Mouse (Mus musculus): ENCODE measurements at regions not wholly inside any gene's neighbourhood (a gene's known extent, or its start where the extent isn't known, plus 50 kb on each side); places are given as distances from the start of the nearest gene placed in this dataset.

- no peaks in the 10 kb centered on the region for H3K9me3 ChIP-seq (ENCODE audit: low read length)
- H3K36me3 ChIP-seq (ENCODE audit: insufficient read depth, low read length): no peaks in the 10 kb centered on the region
- no peak overlapping the region for H3K4me3 ChIP-seq (replicated peaks; ENCODE audit: low read length)
- no peaks in the 10 kb centered on the region for H3K4me1 ChIP-seq (replicated peaks; ENCODE audit: low read depth, low read length)
- no peak for TF ChIP-seq CTCF (conservative IDR thresholded peaks at IDR 0.05; ENCODE audit: low read length)
- no peak for TF ChIP-seq NANOG (IDR thresholded peaks at IDR 0.05; ENCODE audit: borderline replicate concordance, low read length)
- TF ChIP-seq POU5F1 (IDR thresholded peaks at IDR 0.05; ENCODE audit: borderline replicate concordance, low read length): no peak
- H3K27me3 ChIP-seq (ENCODE audit: insufficient read depth, low read length): no peaks in the 10 kb centered on the region
Measured at GRCm38 (mm10) chr4:39926021-39926591, 216.8 kb upstream of the Aco1 start.

DNA sequence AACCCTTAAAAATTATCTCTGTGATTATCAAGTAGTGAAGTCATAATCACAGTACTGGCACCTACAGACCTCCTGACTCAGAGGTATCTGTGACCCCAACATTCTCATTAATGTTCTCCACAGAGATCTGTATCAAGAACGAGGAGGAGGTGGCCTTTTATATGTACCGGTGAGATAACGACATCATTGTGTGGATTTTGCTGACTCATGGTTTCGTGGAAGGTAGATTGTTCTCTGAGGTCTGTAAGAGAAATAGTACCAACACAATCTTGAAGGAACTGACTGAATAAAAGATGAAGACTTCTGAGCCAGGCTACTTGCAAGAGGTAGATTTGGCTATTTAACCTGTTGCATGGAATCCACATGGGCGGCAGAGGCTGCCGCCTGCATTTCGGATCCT lies 216.3 kb upstream of the Aco1 start:
- H3K4me1 ChIP-seq (replicated peaks; ENCODE audit: low read depth, low read length): no peaks in the 10 kb centered on the region
- H3K4me3 ChIP-seq (replicated peaks; ENCODE audit: low read length): no peak overlapping the region
- H3K36me3 ChIP-seq (ENCODE audit: insufficient read depth, low read length): no peaks in the 10 kb centered on the region
- no peaks in the 10 kb centered on the region for H3K9me3 ChIP-seq (ENCODE audit: low read length)
- H3K27me3 ChIP-seq (ENCODE audit: insufficient read depth, low read length): no peaks in the 10 kb centered on the region
- TF ChIP-seq POU5F1 (IDR thresholded peaks at IDR 0.05; ENCODE audit: borderline replicate concordance, low read length) (no peak), CTCF (conservative IDR thresholded peaks at IDR 0.05; ENCODE audit: low read length) (no peak), NANOG (IDR thresholded peaks at IDR 0.05; ENCODE audit: borderline replicate concordance, low read length) (no peak)

DNA sequence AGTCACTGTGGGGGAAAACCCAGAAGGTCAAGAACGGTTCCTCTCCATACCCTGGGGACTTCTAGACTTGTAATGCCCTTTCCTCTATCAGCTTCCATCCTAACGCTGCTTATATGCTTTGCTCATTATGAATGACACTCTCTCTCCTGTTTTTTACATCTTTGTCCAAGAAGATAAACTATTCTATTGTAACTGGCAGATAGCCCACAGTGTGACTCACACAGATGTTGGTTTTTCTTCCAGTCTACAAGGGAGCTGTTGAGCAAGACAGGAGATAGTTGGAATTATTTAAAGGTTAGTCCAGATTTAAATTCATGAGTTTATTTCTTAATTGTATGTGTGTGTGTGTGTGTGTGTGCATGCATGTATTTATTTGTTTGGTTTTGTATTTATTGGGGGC lies 214.4 kb upstream of the Aco1 start:
- no peaks in the 10 kb centered on the region for H3K9me3 ChIP-seq (ENCODE audit: low read length)
- TF ChIP-seq NANOG (IDR thresholded peaks at IDR 0.05; ENCODE audit: borderline replicate concordance, low read length) (no peak), POU5F1 (IDR thresholded peaks at IDR 0.05; ENCODE audit: borderline replicate concordance, low read length) (no peak), CTCF (conservative IDR thresholded peaks at IDR 0.05; ENCODE audit: low read length) (no peak)
- H3K4me3 ChIP-seq (replicated peaks; ENCODE audit: low read length): no peak overlapping the region
- H3K27me3 ChIP-seq (ENCODE audit: insufficient read depth, low read length): no peaks in the 10 kb centered on the region
- H3K4me1 ChIP-seq (replicated peaks; ENCODE audit: low read depth, low read length): no peaks in the 10 kb centered on the region
- no peaks in the 10 kb centered on the region for H3K36me3 ChIP-seq (ENCODE audit: insufficient read depth, low read length)

DNA sequence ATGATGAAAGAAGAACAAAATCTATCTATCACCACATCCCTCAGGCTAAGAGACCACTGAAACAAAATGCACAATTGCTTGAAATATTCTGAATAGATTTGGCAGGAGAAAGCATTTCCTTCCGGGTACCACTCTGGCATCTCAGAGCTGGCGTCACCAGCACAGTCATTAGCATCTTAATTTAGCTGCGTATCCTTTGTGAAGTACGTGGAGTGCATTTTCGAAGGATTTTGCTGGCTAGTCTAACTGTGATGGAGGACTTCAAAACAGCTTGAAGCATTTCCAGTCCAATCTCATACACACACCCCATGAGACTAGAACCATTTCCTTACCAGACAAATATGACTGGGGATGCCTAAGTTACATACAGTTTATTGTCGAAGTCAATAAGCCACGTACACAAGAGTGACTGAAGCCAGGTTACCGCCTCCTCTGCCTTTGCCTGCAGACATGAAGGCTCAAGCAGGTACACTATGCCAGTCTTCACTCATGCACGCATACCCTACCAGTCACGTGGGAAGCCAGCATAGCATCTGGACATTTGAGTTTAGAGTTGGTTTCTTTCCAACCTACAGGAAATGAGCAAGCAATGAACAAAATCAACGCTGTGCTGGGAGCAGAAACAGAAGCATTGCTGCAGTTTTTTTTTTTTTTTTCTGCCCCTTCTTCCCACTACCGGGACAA lies 208.7 kb upstream of the Aco1 start:
- Histone ChIP-seq H3K9me3 (ENCODE audit: low read length) (no peaks in the 10 kb centered on the region), H3K36me3 (ENCODE audit: insufficient read depth, low read length) (no peaks in the 10 kb centered on the region), H3K4me3 (replicated peaks; ENCODE audit: low read length) (no peak overlapping the region), H3K27me3 (ENCODE audit: insufficient read depth, low read length) (no peaks in the 10 kb centered on the region), H3K4me1 (replicated peaks; ENCODE audit: low read depth, low read length) (no peaks in the 10 kb centered on the region)
- TF ChIP-seq POU5F1 (IDR thresholded peaks at IDR 0.05; ENCODE audit: borderline replicate concordance, low read length) (no peak), CTCF (conservative IDR thresholded peaks at IDR 0.05; ENCODE audit: low read length) (no peak), NANOG (IDR thresholded peaks at IDR 0.05; ENCODE audit: borderline replicate concordance, low read length) (no peak)

- Histone ChIP-seq H3K4me1 (replicated peaks; ENCODE audit: low read depth, low read length) (no peaks in the 10 kb centered on the region), H3K27me3 (ENCODE audit: insufficient read depth, low read length) (no peaks in the 10 kb centered on the region), H3K4me3 (replicated peaks; ENCODE audit: low read length) (no peak overlapping the region), H3K36me3 (ENCODE audit: insufficient read depth, low read length) (no peaks in the 10 kb centered on the region), H3K9me3 (ENCODE audit: low read length) (peaks cover 6% of the 10 kb centered on the region)
- TF ChIP-seq CTCF (conservative IDR thresholded peaks at IDR 0.05; ENCODE audit: low read length) (no peak), NANOG (IDR thresholded peaks at IDR 0.05; ENCODE audit: borderline replicate concordance, low read length) (no peak), POU5F1 (IDR thresholded peaks at IDR 0.05; ENCODE audit: borderline replicate concordance, low read length) (no peak)
Measured at GRCm38 (mm10) chr4:39958687-39959086, 184.2 kb upstream of the Aco1 start.

GRCm38 (mm10) chr4:39967938-39968337 lies 174.9 kb upstream of the Aco1 start:
- no peak for TF ChIP-seq POU5F1 (IDR thresholded peaks at IDR 0.05; ENCODE audit: borderline replicate concordance, low read length)
- TF ChIP-seq CTCF (conservative IDR thresholded peaks at IDR 0.05; ENCODE audit: low read length): no peak
- no peak for TF ChIP-seq NANOG (IDR thresholded peaks at IDR 0.05; ENCODE audit: borderline replicate concordance, low read length)
- Histone ChIP-seq H3K4me3 (replicated peaks; ENCODE audit: low read length) (no peak overlapping the region), H3K4me1 (replicated peaks; ENCODE audit: low read depth, low read length) (no peaks in the 10 kb centered on the region), H3K9me3 (ENCODE audit: low read length) (no peaks in the 10 kb centered on the region), H3K36me3 (ENCODE audit: insufficient read depth, low read length) (no peaks in the 10 kb centered on the region), H3K27me3 (ENCODE audit: insufficient read depth, low read length) (no peaks in the 10 kb centered on the region)

GRCm38 (mm10) chr4:39991358-39991757 lies 151.5 kb upstream of the Aco1 start:
- no peaks in the 10 kb centered on the region for H3K36me3 ChIP-seq (ENCODE audit: insufficient read depth, low read length)
- no peaks in the 10 kb centered on the region for H3K27me3 ChIP-seq (ENCODE audit: insufficient read depth, low read length)
- H3K4me1 ChIP-seq (replicated peaks; ENCODE audit: low read depth, low read length): no peaks in the 10 kb centered on the region
- TF ChIP-seq CTCF (conservative IDR thresholded peaks at IDR 0.05; ENCODE audit: low read length) (no peak), NANOG (IDR thresholded peaks at IDR 0.05; ENCODE audit: borderline replicate concordance, low read length) (no peak), POU5F1 (IDR thresholded peaks at IDR 0.05; ENCODE audit: borderline replicate concordance, low read length) (no peak)
- no peaks in the 10 kb centered on the region for H3K9me3 ChIP-seq (ENCODE audit: low read length)
- H3K4me3 ChIP-seq (replicated peaks; ENCODE audit: low read length): no peak overlapping the region

- no peaks in the 10 kb centered on the region for H3K27me3 ChIP-seq (ENCODE audit: insufficient read depth, low read length)
- TF ChIP-seq NANOG (IDR thresholded peaks at IDR 0.05; ENCODE audit: borderline replicate concordance, low read length) (no peak), CTCF (conservative IDR thresholded peaks at IDR 0.05; ENCODE audit: low read length) (no peak), POU5F1 (IDR thresholded peaks at IDR 0.05; ENCODE audit: borderline replicate concordance, low read length) (no peak)
Measured at GRCm38 (mm10) chr4:39991851-39992250, 151.0 kb upstream of the Aco1 start.

More at GRCm38 (mm10) chr4:39991851-39992250, 151.0 kb upstream of the Aco1 start:
- H3K4me3 ChIP-seq (replicated peaks; ENCODE audit: low read length): no peak overlapping the region
- no peaks in the 10 kb centered on the region for H3K9me3 ChIP-seq (ENCODE audit: low read length)
- no peaks in the 10 kb centered on the region for H3K4me1 ChIP-seq (replicated peaks; ENCODE audit: low read depth, low read length)
- no peaks in the 10 kb centered on the region for H3K36me3 ChIP-seq (ENCODE audit: insufficient read depth, low read length)

Data from E14TG2a.4 (cell line).